Mouse (Mus musculus): ENCODE results near the gene Mrps17. TPM values are rescaled to one million over a fixed set of nuclear protein-coding genes. Genes with fewer than 3 reads are reported as not detected.

Mrps17 gene
- polyA plus RNA-seq, 1 experiment: 128 TPM

GRCm38 (mm10) chr5:129724268-129724667 is 9.0 kb downstream of the Mrps17 start:
- WGBS: 42% methylated on average over 4 of the region's 4 CpGs
- Histone ChIP-seq H3K4me1 (ENCODE audit: control insufficient read depth, insufficient read depth, low read length) (peaks cover 9% of the 10 kb centered on the region; the same call in 1 of the 2 replicates), H3K27me3 (replicated peaks; ENCODE audit: control insufficient read depth, insufficient read depth, low read length) (no peaks in the 10 kb centered on the region), H3K27ac (ENCODE audit: insufficient read depth, low read depth, low read length) (peak overlapping the region; percentile 96), H3K36me3 (ENCODE audit: control insufficient read depth, insufficient read depth, low read length) (no peaks in the 10 kb centered on the region; the same call in 1 of the 2 replicates), H3K4me3 (ENCODE audit: insufficient read depth, low read depth, low read length) (peak overlapping the region; percentile 83)
- no peak for DNase-seq
- TF ChIP-seq POLR2A (IDR thresholded peaks at IDR 0.05; ENCODE audit: low read depth, low read length) (no peak), CTCF (conservative IDR thresholded peaks at IDR 0.05; ENCODE audit: insufficient read depth, insufficient read length, low read depth, low read length) (no peak)

DNA sequence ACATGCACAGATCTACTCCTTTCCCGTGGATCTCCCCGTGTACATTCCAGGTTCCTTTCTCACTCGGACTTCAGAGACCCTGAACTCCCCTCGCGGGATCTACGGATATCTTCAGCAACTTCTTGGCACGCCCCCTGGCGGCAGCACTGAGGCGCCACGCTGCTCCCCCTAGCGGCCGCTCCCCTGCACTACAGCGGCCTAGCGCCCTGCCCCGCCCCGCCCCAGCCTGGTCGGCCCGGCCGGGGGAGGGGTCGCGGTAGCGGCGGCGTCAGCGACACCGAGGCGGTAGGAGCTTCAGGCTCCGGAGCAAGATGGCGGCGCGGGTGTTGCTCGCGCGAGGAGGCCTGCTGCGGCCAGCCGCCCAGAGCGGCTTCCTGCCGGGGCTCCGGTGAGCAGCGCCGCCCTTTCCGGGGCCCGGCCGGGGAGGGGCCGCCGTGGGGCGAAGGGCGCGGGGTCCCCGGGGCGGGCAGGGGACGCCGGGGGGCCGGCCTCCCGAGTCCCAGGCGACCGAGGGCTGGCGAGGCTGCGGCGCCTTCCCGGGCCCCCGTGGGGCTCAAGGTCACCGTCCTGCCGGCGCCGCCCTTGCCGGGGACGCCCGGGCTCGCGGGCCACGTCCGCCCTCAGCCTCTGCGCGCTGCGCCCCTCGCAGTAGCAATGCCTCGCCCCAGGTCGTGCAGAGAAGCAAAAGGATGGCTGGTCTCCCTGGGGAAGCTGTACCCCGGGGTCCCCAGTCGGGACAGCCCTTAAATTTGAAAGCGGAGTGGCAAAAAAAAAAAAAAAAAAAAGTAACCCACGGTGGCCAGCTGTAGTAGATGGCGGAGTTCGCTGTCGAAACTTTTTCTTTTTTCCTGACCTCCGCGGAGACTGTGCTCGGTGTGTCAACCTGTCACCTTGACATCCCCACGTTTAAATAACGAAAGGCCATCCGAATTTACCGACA is 9.8 kb downstream of the Mrps17 start, which contains the start of gene Nipsnap2:
Gene Nipsnap2 (plus strand): TSS at position 230 of the 940 bp plus-strand sequence.
- WGBS: under 1% methylated on average over 91 of the region's 93 CpGs
- H3K27ac ChIP-seq (ENCODE audit: insufficient read depth, low read depth, low read length): peak within 1 kb of the TSS; percentile 99
- peak; percentile 64 for TF ChIP-seq POLR2A (IDR thresholded peaks at IDR 0.05; ENCODE audit: low read depth, low read length)
- peak; percentile 99 for TF ChIP-seq CTCF (conservative IDR thresholded peaks at IDR 0.05; ENCODE audit: insufficient read depth, insufficient read length, low read depth, low read length)
- no peaks in the 10 kb centered on the region for H3K36me3 ChIP-seq (ENCODE audit: control insufficient read depth, insufficient read depth, low read length)
- H3K4me1 ChIP-seq (ENCODE audit: control insufficient read depth, insufficient read depth, low read length): peaks cover 18% of the 10 kb centered on the region; the same call in 1 of the 2 replicates
- no peaks in the 10 kb centered on the region for H3K27me3 ChIP-seq (replicated peaks; ENCODE audit: control insufficient read depth, insufficient read depth, low read length)
- DNase-seq: peak; percentile 96
- peak within 1 kb of the TSS; percentile 83 for H3K4me3 ChIP-seq (ENCODE audit: insufficient read depth, low read depth, low read length)

DNA sequence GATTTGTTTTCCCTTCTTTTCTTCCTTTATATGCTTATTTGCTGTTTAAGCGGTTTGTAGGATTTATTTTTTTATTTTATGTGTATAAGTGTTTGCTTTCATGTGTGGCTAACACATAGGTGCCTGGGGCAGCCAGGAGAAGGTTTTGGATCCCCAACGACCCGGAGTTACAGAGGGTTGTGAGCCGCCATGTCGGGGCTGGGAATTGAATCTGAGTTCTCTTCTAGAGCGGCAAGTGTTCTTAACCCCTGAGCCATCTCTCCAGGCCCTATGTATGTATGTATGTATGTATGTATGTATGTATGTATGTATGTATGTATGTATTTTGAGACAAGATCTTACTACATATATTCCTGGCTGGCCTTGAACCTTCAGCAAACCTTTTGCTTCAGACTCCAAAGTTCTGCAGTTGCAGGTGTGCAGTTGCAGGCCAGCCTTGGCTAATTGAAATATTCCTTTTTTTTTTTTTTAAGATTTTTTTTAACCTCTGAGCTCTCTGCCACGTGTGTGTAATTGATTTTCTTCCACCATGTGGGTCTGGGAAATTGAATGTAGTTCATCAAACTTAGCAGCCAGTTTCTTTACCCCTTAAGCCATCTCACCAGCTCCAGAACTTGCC is 10.6 kb downstream of the Mrps17 start:
- DNase-seq: no peak
- no peaks in the 10 kb centered on the region for H3K27me3 ChIP-seq (replicated peaks; ENCODE audit: control insufficient read depth, insufficient read depth, low read length)
- no peaks in the 10 kb centered on the region for H3K36me3 ChIP-seq (ENCODE audit: control insufficient read depth, insufficient read depth, low read length)
- H3K4me1 ChIP-seq (ENCODE audit: control insufficient read depth, insufficient read depth, low read length): peaks cover 22% of the 10 kb centered on the region; the same call in 1 of the 2 replicates
- peak overlapping the region; percentile 83 for H3K4me3 ChIP-seq (ENCODE audit: insufficient read depth, low read depth, low read length)
- H3K27ac ChIP-seq (ENCODE audit: insufficient read depth, low read depth, low read length): peak overlapping the region; percentile 99
- TF ChIP-seq CTCF (conservative IDR thresholded peaks at IDR 0.05; ENCODE audit: insufficient read depth, insufficient read length, low read depth, low read length) (no peak), POLR2A (IDR thresholded peaks at IDR 0.05; ENCODE audit: low read depth, low read length) (no peak)
- 11% methylated on average over 7 of the region's 7 CpGs for WGBS

DNA sequence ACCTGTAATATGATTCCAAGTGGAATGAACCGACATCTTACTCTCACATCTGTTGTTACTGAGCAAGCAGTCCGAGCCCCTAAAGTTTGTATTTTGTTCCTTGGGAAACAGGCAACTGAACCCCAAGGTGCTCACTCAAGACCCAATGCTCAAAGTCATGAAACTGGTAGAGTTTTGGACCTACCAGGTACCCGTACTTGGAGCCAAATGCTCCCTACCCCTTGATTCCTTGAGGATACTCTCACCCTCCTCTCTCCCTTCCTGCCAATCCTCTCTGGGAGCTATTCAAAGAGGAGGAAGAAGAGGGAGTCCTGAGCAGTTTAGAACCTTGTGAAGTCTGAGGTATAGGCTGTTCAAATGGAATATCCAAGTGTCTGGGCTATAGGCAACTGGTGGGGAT is 11.5 kb downstream of the Mrps17 start:
- H3K36me3 ChIP-seq (ENCODE audit: control insufficient read depth, insufficient read depth, low read length): no peaks in the 10 kb centered on the region
- TF ChIP-seq POLR2A (IDR thresholded peaks at IDR 0.05; ENCODE audit: low read depth, low read length) (no peak), CTCF (conservative IDR thresholded peaks at IDR 0.05; ENCODE audit: insufficient read depth, insufficient read length, low read depth, low read length) (no peak)
- DNase-seq: no peak
- WGBS: 65% methylated on average over 3 of the region's 3 CpGs
- H3K27ac ChIP-seq (ENCODE audit: insufficient read depth, low read depth, low read length): no peak overlapping the region
- H3K27me3 ChIP-seq (replicated peaks; ENCODE audit: control insufficient read depth, insufficient read depth, low read length): no peaks in the 10 kb centered on the region
- peaks cover 22% of the 10 kb centered on the region; the same call in 1 of the 2 replicates for H3K4me1 ChIP-seq (ENCODE audit: control insufficient read depth, insufficient read depth, low read length)
- H3K4me3 ChIP-seq (ENCODE audit: insufficient read depth, low read depth, low read length): no peak overlapping the region

DNA sequence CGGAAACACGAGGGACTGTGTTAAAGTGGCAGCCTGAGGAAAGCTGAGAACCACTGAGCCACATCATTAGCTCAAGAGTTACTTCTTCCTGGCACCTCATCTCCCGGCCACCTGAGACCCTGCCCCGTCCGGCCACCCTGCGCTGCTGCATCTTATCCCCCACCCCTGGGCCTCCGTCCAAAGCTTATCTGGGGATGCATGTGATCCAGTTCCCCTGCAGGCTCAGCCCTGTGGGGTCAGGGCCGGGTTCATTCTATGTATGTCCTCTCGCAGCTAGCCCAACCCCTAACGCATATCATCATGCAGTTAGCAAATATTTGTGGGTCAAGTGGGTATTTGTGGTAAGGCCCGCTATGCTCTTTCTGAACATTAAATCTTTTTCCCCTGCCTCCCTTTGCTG is 14.0 kb downstream of the Mrps17 start:
- Histone ChIP-seq H3K27me3 (replicated peaks; ENCODE audit: control insufficient read depth, insufficient read depth, low read length) (no peaks in the 10 kb centered on the region), H3K4me3 (ENCODE audit: insufficient read depth, low read depth, low read length) (no peak overlapping the region), H3K27ac (ENCODE audit: insufficient read depth, low read depth, low read length) (peak overlapping the region; percentile 5; the same call in 1 of the 2 replicates), H3K4me1 (ENCODE audit: control insufficient read depth, insufficient read depth, low read length) (peaks cover 22% of the 10 kb centered on the region; the same call in 1 of the 2 replicates), H3K36me3 (ENCODE audit: control insufficient read depth, insufficient read depth, low read length) (no peaks in the 10 kb centered on the region)
- DNase-seq: no peak
- WGBS: 24% methylated on average over 11 of the region's 11 CpGs
- no peak for TF ChIP-seq POLR2A (IDR thresholded peaks at IDR 0.05; ENCODE audit: low read depth, low read length)
- no peak for TF ChIP-seq CTCF (conservative IDR thresholded peaks at IDR 0.05; ENCODE audit: insufficient read depth, insufficient read length, low read depth, low read length)

GRCm38 (mm10) chr5:129730344-129730743 is 15.0 kb downstream of the Mrps17 start:
- peak overlapping the region; percentile 11; the same call in 1 of the 2 replicates for H3K27ac ChIP-seq (ENCODE audit: insufficient read depth, low read depth, low read length)
- WGBS: 26% methylated on average over 11 of the region's 11 CpGs
- H3K27me3 ChIP-seq (replicated peaks; ENCODE audit: control insufficient read depth, insufficient read depth, low read length): no peaks in the 10 kb centered on the region
- DNase-seq: peak; percentile 56
- H3K4me3 ChIP-seq (ENCODE audit: insufficient read depth, low read depth, low read length): no peak overlapping the region
- H3K36me3 ChIP-seq (ENCODE audit: control insufficient read depth, insufficient read depth, low read length): no peaks in the 10 kb centered on the region
- TF ChIP-seq POLR2A (IDR thresholded peaks at IDR 0.05; ENCODE audit: low read depth, low read length): no peak
- no peak for TF ChIP-seq CTCF (conservative IDR thresholded peaks at IDR 0.05; ENCODE audit: insufficient read depth, insufficient read length, low read depth, low read length)
- H3K4me1 ChIP-seq (ENCODE audit: control insufficient read depth, insufficient read depth, low read length): peaks cover 22% of the 10 kb centered on the region; the same call in 1 of the 2 replicates
